Mouse (Mus musculus): ENCODE data around the gene Cdh4. TPM values are rescaled to one million over a fixed set of nuclear protein-coding genes. Genes with fewer than 3 reads are reported as not detected.

The Cdh4 gene
- polyA plus RNA-seq, 1 experiment from 2014 or later, result 15.0 TPM

DNA sequence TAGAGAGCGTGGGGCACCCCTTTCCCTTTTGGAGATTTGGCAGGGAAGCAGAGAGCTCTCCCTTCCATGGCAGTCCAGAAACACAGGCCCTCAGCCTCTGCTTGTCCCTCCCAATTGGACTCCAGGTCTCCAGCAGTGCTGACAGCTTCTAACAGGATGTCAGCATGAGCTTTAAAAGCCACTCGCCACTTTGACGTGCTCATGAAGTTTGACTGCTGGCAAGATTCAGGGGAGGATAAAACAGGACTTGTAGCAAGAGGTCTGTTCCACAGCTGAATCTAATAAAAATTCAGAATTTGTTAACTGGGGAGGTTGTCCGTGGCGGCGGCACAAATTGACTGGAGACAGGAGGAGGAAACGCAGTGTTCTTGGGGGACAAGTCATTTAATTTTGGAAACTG is 358.8 kb downstream of the Cdh4 start:
- no peak for ATAC-seq (ENCODE audit: insufficient number of reproducible peaks, insufficient read depth, low FRiP score, low TSS enrichment)

DNA sequence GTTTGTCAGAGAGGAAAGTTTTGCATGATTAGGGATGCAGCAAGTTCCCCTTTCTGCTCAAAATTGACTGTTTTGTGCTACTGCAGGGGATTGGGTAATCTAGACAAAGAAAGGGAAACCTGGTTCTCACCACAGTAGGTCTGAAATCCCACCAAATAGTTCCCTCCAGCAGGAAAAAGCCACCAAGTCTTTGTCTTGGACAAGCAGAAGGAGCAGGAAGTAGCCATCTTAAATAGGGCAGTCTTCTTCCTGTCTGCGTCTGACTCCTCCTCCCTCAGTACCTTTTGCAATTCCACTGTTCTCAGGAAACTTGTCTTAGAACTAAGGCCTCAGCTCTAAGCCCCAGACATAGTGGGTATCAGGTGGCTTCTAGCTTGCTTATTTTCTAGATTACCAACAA is 360.2 kb downstream of the Cdh4 start:
- H3K4me2 ChIP-seq (replicated peaks), result no peak overlapping the region
- ATAC-seq (ENCODE audit: insufficient number of reproducible peaks, insufficient read depth, low FRiP score, low TSS enrichment), result no peak
- no peak overlapping the region for H3K27ac ChIP-seq
- WGBS, result 88% methylated on average over 1 of the region's 1 CpGs
- peaks cover 25% of the 10 kb centered on the region for H3K4me1 ChIP-seq
- no peak overlapping the region for H3K9ac ChIP-seq
- H3K36me3 ChIP-seq, result no peaks in the 10 kb centered on the region
- H3K27me3 ChIP-seq, result 0 out of 2 replicates have a peak, but pooled peaks cover 7% of the 10 kb centered on the region
- no peak overlapping the region for H3K4me3 ChIP-seq
- 0 out of 2 replicates have a peak, but pooled peaks cover 5% of the 10 kb centered on the region for H3K9me3 ChIP-seq

More for the DNA sequence above, 358.8 kb downstream of the Cdh4 start:
- Histone ChIP-seq H3K9me3 (no peaks in the 10 kb centered on the region), H3K27me3 (0 out of 2 replicates have a peak, but pooled peaks cover 13% of the 10 kb centered on the region), H3K27ac (0 out of 2 replicates have a peak overlapping the region, but pooled peaks have one; percentile 23), H3K4me3 (no peak overlapping the region), H3K9ac (no peak overlapping the region), H3K36me3 (no peaks in the 10 kb centered on the region), H3K4me1 (peaks cover 25% of the 10 kb centered on the region), H3K4me2 (replicated peaks) (no peak overlapping the region)
- 25% methylated on average over 7 of the region's 7 CpGs for WGBS

DNA sequence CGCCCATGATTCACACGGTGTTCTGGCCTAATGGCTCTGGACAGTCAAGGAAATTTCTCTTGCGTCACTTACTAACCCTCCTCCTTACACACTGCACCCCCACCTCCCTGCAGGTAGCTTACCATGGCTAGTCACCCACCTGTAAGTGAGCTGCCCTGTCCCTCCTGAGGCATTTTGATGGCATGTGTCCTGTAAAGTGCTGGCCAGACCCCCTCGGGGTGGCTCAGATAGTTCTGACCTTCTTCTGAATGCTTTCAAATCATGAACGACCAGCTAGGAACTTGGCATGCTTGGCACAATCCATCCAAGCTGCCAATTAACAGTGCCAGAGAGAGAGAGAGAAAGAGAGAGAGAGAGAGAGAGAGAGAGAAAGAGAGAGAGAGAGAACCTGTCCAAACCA is 368.9 kb downstream of the Cdh4 start:
- 79% methylated on average over 5 of the region's 5 CpGs for WGBS
- Histone ChIP-seq H3K9ac (no peak overlapping the region), H3K9me3 (0 out of 2 replicates have a peak, but pooled peaks cover 5% of the 10 kb centered on the region), H3K4me1 (no peaks in the 10 kb centered on the region), H3K27ac (no peak overlapping the region), H3K4me3 (no peak overlapping the region), H3K36me3 (no peaks in the 10 kb centered on the region), H3K4me2 (replicated peaks) (no peak overlapping the region), H3K27me3 (0 out of 2 replicates have a peak, but pooled peaks cover 4% of the 10 kb centered on the region)
- no peak for ATAC-seq (ENCODE audit: insufficient number of reproducible peaks, insufficient read depth, low FRiP score, low TSS enrichment)

DNA sequence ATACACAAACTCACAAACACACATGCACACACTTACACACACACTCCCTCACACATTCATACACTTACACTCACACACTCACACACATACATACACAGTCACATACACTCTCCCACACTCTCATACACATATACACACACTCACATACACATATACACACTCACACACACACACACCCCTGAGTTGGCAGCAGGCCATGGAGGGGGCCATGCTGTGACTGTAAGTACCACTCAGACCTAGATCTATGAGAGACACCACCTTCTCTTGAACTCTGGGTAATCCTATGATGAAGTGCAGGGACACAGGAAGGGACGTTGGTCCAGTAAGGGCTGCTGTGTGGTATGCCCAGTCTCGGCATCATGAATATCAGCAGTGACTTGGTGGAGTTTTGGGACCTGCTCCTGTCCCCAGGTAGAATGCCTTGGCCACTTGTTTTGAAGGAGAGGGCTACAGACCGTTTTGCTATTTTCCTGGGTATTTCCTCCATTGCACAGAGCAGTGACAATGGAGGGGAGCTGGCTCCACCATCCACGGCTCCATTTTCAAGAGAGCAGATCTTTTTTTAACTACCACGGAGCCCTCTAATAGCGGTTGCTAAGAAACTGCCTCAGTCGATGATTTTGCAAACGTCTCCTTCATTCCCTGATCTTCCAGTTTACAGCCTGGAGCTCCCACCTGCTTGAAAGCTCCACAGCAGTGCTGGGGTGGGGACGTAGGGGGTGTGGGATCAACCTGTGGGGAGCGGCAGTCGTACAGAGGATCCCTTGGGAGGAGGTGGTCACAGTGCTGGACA is 371.0 kb downstream of the Cdh4 start:
- Histone ChIP-seq H3K4me2 (replicated peaks) (no peak overlapping the region), H3K9ac (no peak overlapping the region), H3K9me3 (no peaks in the 10 kb centered on the region), H3K4me3 (no peak overlapping the region), H3K27me3 (0 out of 2 replicates have a peak, but pooled peaks cover 4% of the 10 kb centered on the region), H3K36me3 (no peaks in the 10 kb centered on the region), H3K27ac (no peak overlapping the region), H3K4me1 (no peaks in the 10 kb centered on the region)
- no peak for ATAC-seq (ENCODE audit: insufficient number of reproducible peaks, insufficient read depth, low FRiP score, low TSS enrichment)
- 70% methylated on average over 11 of the region's 11 CpGs for WGBS

DNA sequence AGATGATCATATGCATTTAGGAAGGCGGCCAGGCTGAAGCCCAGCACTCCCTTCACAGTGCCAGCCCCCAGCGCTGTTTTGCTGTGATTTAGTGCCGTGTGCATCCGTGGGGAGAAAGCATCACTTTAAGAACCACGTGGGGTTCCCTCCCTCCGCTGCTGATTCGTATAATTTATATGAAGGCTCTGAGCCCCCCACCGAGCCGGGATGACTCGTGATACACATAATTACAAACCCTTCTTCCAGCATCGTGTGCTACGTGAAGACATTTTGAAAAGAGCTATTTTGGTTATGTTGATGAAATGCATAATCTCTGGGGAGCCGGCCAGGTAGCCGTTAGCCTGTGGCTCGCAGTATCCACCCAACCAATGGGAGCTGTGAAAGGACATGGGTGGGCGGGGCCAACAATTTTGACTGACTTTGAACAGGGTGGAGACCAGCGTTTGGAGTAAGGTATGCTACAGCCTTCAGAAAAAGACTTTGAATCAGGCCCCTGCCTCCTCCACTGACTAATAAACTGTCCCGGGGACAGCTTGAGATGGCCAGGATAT is 382.6 kb downstream of the Cdh4 start:
- Histone ChIP-seq H3K4me2 (replicated peaks) (no peak overlapping the region), H3K27me3 (peaks cover 6% of the 10 kb centered on the region; the same call in 1 of the 2 replicates), H3K36me3 (no peaks in the 10 kb centered on the region), H3K4me3 (no peak overlapping the region), H3K9me3 (no peaks in the 10 kb centered on the region), H3K27ac (no peak overlapping the region), H3K4me1 (peaks cover 19% of the 10 kb centered on the region), H3K9ac (no peak overlapping the region)
- ATAC-seq (ENCODE audit: insufficient number of reproducible peaks, insufficient read depth, low FRiP score, low TSS enrichment), result no peak
- 42% methylated on average over 18 of the region's 18 CpGs for WGBS

DNA sequence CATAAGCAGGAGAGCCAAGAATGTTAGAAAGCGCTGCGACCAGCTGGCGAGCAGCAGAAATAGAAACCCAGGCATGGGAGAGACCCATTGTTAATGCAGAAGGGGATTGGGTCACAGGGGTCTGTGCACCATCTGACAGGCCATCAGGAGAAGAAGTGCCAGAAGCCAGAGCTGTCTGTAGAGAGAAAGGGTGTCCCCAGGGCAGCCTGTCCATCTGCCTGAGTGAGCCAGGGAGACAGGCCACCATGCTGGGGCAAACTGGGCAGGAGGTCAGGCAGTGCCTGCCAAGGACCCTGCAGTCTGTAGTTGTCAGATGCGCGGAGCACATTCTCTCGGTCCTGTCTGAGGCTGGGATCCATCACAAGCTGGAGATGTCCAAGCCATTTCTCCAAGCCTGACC is 386.7 kb downstream of the Cdh4 start:
- 85% methylated on average over 6 of the region's 6 CpGs for WGBS
- no peak overlapping the region for H3K9ac ChIP-seq

DNA sequence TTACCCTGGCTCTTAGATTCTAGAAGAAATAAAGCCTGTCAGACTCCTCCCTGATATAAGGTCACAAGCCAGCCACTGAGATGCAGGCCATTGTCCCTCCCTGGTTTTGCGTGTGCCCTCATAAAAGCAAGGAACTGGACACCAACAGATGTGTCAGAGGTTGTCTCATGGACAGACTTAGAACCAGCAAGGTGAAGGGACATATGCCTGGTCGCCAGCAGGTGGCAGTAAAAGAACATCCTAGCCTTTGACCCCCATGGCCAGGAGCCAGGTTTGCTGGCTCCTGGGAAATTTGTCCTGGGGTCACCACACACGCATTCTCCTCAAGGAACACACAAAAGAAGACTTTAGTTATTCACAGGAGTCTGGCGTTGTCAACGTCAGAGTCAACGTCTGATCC is 387.7 kb downstream of the Cdh4 start:
- no peak for ATAC-seq (ENCODE audit: insufficient number of reproducible peaks, insufficient read depth, low FRiP score, low TSS enrichment)
- Histone ChIP-seq H3K27me3 (peaks cover 4% of the 10 kb centered on the region; the same call in 1 of the 2 replicates), H3K9me3 (no peaks in the 10 kb centered on the region), H3K27ac (no peak overlapping the region), H3K4me2 (replicated peaks) (no peak overlapping the region), H3K9ac (no peak overlapping the region), H3K4me3 (no peak overlapping the region), H3K4me1 (peaks cover 13% of the 10 kb centered on the region), H3K36me3 (no peaks in the 10 kb centered on the region)
- WGBS, result 28% methylated on average over 6 of the region's 6 CpGs

More for the DNA sequence above, 386.7 kb downstream of the Cdh4 start:
- no peak overlapping the region for H3K4me3 ChIP-seq
- H3K4me2 ChIP-seq (replicated peaks), result no peak overlapping the region
- no peaks in the 10 kb centered on the region for H3K36me3 ChIP-seq
- no peak overlapping the region for H3K27ac ChIP-seq
- H3K27me3 ChIP-seq, result peaks cover 4% of the 10 kb centered on the region; the same call in 1 of the 2 replicates
- peaks cover 12% of the 10 kb centered on the region; the same call in 1 of the 2 replicates for H3K4me1 ChIP-seq
- no peaks in the 10 kb centered on the region for H3K9me3 ChIP-seq
- no peak for ATAC-seq (ENCODE audit: insufficient number of reproducible peaks, insufficient read depth, low FRiP score, low TSS enrichment)

DNA sequence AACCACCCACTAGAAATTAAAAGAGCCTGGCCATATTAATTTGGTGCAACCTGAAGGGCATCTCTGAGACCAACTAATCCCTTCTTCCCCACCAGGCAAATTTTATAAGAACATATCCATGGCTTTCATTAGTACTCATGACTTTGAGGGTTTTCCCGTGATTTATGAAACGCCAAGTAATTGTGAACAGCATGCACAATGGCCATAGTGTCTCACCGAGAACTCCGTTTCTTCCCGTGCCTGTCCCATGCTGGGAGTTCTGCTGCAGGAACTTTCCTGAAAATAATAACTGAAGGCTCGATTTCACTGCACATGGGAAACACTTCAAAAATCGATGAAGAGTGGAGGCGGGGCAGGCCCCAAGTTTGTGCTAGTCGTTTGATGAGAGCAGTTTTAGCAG is 392.7 kb downstream of the Cdh4 start:
- Histone ChIP-seq H3K9me3 (no peaks in the 10 kb centered on the region), H3K4me2 (replicated peaks) (no peak overlapping the region), H3K4me1 (peaks cover 44% of the 10 kb centered on the region), H3K27ac (no peak overlapping the region; the same call in 1 of the 2 replicates), H3K27me3 (no peaks in the 10 kb centered on the region), H3K4me3 (no peak overlapping the region), H3K36me3 (no peaks in the 10 kb centered on the region), H3K9ac (no peak overlapping the region)
- ATAC-seq (ENCODE audit: insufficient number of reproducible peaks, insufficient read depth, low FRiP score, low TSS enrichment), result no peak
- WGBS, result 55% methylated on average over 9 of the region's 9 CpGs

DNA sequence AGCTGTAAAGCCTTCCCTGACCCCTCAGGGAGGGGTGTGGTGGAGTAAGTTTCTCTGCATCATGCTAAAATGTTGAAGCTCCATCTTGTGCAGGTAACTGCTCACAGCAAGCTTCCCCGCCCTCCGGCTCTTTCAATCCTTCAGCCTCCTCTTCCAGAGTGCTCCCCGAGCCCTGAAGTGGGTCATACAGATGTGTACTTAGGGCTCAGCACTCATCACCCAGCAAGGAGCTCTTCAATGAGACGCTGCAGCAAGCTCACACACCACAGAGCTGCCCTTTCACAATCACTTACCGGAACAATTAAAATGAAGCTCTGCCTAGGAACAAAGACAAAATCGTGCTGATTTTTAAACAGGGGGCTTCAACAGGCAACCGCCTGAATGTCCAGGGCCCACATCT is 393.3 kb downstream of the Cdh4 start:
- no peaks in the 10 kb centered on the region for H3K9me3 ChIP-seq
- H3K36me3 ChIP-seq, result no peaks in the 10 kb centered on the region
- H3K4me2 ChIP-seq (replicated peaks), result no peak overlapping the region
- H3K4me3 ChIP-seq, result no peak overlapping the region
- no peak overlapping the region for H3K9ac ChIP-seq
- ATAC-seq (ENCODE audit: insufficient number of reproducible peaks, insufficient read depth, low FRiP score, low TSS enrichment), result no peak
- WGBS, result 69% methylated on average over 7 of the region's 7 CpGs
- H3K4me1 ChIP-seq, result peaks cover 44% of the 10 kb centered on the region
- H3K27me3 ChIP-seq, result no peaks in the 10 kb centered on the region
- no peak overlapping the region for H3K27ac ChIP-seq

DNA sequence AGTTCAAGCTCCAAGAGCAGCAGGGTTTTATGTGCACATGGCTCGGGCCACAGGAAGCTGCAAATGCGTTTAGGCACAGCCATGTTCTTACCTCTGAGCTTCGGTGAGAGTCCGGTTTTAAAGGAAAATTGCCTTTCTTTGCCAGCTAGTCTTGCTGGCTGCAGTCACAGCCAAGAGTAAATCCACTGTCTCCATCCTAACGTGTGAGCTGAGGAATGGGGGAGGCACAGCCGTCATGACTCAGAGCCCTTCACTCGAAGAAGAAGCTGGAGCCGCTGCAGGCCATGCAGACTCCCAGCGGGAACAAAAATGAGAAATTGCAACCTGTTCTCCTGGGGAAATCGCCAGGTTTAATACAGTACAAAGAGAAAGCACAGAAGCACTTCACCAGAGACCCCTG is 395.0 kb downstream of the Cdh4 start:
- Histone ChIP-seq H3K9me3 (no peaks in the 10 kb centered on the region), H3K36me3 (no peaks in the 10 kb centered on the region), H3K4me3 (no peak overlapping the region), H3K27ac (no peak overlapping the region), H3K4me1 (peaks cover 44% of the 10 kb centered on the region), H3K27me3 (no peaks in the 10 kb centered on the region), H3K4me2 (replicated peaks) (no peak overlapping the region), H3K9ac (no peak overlapping the region)
- 51% methylated on average over 10 of the region's 10 CpGs for WGBS
- no peak for ATAC-seq (ENCODE audit: insufficient number of reproducible peaks, insufficient read depth, low FRiP score, low TSS enrichment)

DNA sequence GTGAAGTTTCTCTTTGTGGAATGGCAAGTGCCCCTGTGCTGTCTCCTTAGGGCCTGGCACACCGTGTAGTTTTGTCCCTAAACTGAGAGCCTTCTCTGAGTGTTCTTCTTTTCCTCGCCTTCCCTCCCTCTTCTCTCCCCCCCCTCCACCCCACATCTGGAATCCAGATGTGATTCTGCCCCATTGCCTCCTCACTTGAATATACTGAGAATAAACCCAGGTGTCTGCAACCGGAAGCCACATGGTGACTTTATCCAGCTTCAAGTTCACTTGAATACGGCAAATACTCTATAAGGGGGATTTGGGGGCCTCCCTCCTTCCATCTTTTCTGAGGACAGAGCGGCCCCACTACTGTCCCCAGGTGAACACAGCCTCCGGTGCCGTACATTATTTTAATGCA is 395.8 kb downstream of the Cdh4 start:
- H3K27me3 ChIP-seq, result no peaks in the 10 kb centered on the region
- H3K36me3 ChIP-seq, result no peaks in the 10 kb centered on the region
- H3K9ac ChIP-seq, result no peak overlapping the region
- H3K4me3 ChIP-seq, result no peak overlapping the region
- no peak for ATAC-seq (ENCODE audit: insufficient number of reproducible peaks, insufficient read depth, low FRiP score, low TSS enrichment)
- peak overlapping the region; percentile 29; the same call in 1 of the 2 replicates for H3K4me2 ChIP-seq (replicated peaks)
- peak overlapping the region; percentile 31; the same call in 1 of the 2 replicates for H3K27ac ChIP-seq
- 22% methylated on average over 7 of the region's 7 CpGs for WGBS
- H3K9me3 ChIP-seq, result no peaks in the 10 kb centered on the region
- H3K4me1 ChIP-seq, result peaks cover 52% of the 10 kb centered on the region

Measured in embryonic facial prominence, embryonic 12.5 days (tissue).